Mouse (Mus musculus) forebrain, embryonic 11.5 days (tissue): ENCODE results near the gene Paxx. TPM values are rescaled to one million over a fixed set of nuclear protein-coding genes. Genes with fewer than 3 reads are reported as not detected.

Source experiments
- ATAC-seq: fragments of 200-750 bp; cut with Nextera tagmentation; replicated peaks from 2 replicates; pipeline ENCODE4 v1.8.0; 2017; ENCODE audit warnings: moderate TSS enrichment; ENCODE audit not compliant: low FRiP score
- DNase-seq: peaks from one replicate; pipeline ENCODE4 v3.0.0-alpha.2; 2017; ENCODE audit warnings: low spot score
- H3K27ac ChIP-seq: fragments of 300-500 bp; sonication (generic); 2 replicates; pipeline ENCODE4 v1.5.1; 2014; ENCODE audit warnings: low read depth, low read length
- H3K27me3 ChIP-seq: fragments of 300-500 bp; sonication (generic); 2 replicates; pipeline ENCODE4 v1.6.1; 2014; ENCODE audit warnings: mild to moderate bottlenecking, low read length, mixed read lengths; ENCODE audit not compliant: control insufficient read depth, insufficient read depth
- H3K36me3 ChIP-seq: fragments of 300-500 bp; sonication (generic); 2 replicates; pipeline ENCODE4 v1.6.1; 2014; ENCODE audit warnings: mild to moderate bottlenecking, low read length, moderate library complexity, mixed read lengths; ENCODE audit not compliant: control insufficient read depth, insufficient read depth
- H3K4me1 ChIP-seq: fragments of 300-500 bp; sonication (generic); replicated peaks from 2 replicates; pipeline ENCODE4 v1.6.1; 2014; ENCODE audit warnings: low read length, mixed read lengths; ENCODE audit not compliant: control insufficient read depth, insufficient read depth
- H3K4me2 ChIP-seq: fragments of 300-500 bp; sonication (generic); 2 replicates; pipeline ENCODE4 v1.6.1; 2014; ENCODE audit warnings: low read depth, mild to moderate bottlenecking, low read length, moderate library complexity, mixed read lengths; ENCODE audit not compliant: severe bottlenecking
- H3K4me3 ChIP-seq: fragments of 300-500 bp; sonication (generic); 2 replicates; pipeline ENCODE4 v1.5.1; 2014; ENCODE audit warnings: low read depth, low read length
- H3K9ac ChIP-seq: fragments of 300-500 bp; sonication (generic); 2 replicates; pipeline ENCODE4 v1.6.1; 2014; ENCODE audit warnings: low read length
- H3K9me3 ChIP-seq: fragments of 300-500 bp; sonication (generic); 2 replicates; pipeline ENCODE4 v1.6.1; 2016; ENCODE audit warnings: low read length, mixed read lengths; ENCODE audit not compliant: control insufficient read depth
- WGBS: fragments of 180-500 bp; shearing (Covaris S2); extraction: QIAGEN DNeasy Blood & Tissue Kit; methylation state at CpG from one replicate; pipeline ENCODE4 v1.1.7; 2014; 5-methylcytosine and 5-hydroxymethylcytosine counted together
- polyA plus RNA-seq: library from polyadenylated mRNA; unstranded; fragments of >200 nt; fragmentation: Nextera tagmentation; extraction: Ambion mirVana; gene quantifications from 2 replicates; pipeline ENCODE4 v1.2.1, GENCODE M21; 2014

Gene Paxx
- polyA plus RNA-seq, 1 experiment from 2014 or later: 22.9 TPM

DNA sequence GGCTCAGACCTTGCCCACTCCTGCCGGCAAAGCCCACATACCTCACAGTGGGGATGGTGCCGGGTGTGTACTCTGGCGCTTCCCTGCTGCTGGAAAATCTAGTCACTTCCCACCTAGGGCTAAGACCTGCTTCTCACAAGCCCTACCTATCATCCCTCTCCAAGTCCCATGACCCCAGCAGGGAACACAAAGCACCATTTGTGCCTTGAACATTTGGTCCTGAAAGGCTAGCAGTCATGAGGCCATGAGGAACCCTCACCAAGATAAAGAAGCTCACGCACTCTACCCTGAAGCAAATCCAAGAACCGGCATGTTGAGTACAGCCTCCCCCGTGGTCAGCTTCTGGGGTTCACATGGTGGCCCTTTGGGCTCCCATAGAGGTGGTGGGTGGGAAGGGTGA, 9.1 kb upstream of the Paxx start, which contains the start of gene Ptgds:
Gene Ptgds, minus strand, starts transcription at position 78 of the 400 bp plus-strand sequence.
- no peak within 1 kb of the TSS for H3K4me2 ChIP-seq
- H3K27ac ChIP-seq: no peak within 1 kb of the TSS
- no peaks in the 10 kb centered on the region for H3K36me3 ChIP-seq
- DNase-seq (no peak), ATAC-seq (no peak)
- no peaks in the 10 kb centered on the region for H3K27me3 ChIP-seq
- no peak within 1 kb of the TSS for H3K4me3 ChIP-seq
- H3K4me1 ChIP-seq: no peaks in the 10 kb centered on the region
- H3K9ac ChIP-seq: no peak within 1 kb of the TSS
- 67% methylated on average over 6 of the region's 6 CpGs for WGBS
- H3K9me3 ChIP-seq: no peaks in the 10 kb centered on the region

DNA sequence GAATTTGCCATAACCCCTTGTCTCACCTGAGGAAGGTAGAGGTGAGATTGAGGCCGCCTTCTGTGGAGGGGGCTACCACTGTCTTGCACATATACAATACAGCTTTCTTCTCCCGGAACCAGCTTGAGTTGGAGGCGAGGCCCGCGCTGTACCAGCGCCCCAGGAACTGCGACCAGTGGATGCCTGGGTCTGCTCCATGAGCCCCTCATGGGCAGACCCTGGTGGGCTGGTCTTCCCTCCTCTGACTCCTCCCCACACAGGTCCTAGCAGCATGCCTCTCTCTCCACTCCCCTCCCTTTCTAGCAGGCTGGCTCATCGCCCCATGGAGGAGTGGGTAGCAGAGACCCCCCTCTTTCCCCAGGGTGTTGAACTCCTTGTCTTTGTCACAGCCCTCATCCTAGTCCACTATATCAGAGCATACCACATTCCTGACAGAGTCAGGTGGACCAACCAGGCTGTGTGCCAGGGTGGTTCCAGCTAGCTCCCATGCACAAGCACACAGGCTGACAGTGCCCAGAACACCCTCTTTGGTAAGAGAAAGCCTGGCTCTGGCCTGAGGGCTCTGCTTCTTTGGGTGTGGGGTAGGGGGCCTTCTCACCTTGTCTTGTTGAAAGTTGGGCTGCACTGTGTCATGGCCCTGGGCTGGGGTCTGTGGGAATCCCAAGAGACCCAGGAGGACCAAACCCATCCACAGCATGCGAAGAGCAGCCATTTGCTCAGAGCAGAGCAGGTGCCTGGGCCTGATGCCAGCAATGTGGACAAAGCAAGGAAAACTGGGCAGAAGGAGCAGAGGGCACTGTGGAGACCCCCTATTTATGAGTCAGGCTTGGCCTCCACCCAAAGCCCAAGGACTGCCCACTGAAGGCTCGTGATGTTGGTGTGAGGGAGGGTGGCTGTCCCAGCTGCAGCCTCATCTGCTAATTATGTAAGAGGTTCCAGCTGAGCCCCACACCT, 8.3 kb upstream of the Paxx start:
- Histone ChIP-seq H3K27me3 (no peaks in the 10 kb centered on the region), H3K9me3 (no peaks in the 10 kb centered on the region), H3K4me2 (no peak overlapping the region), H3K4me3 (no peak overlapping the region), H3K9ac (no peak overlapping the region), H3K4me1 (no peaks in the 10 kb centered on the region), H3K36me3 (no peaks in the 10 kb centered on the region), H3K27ac (no peak overlapping the region)
- 82% methylated on average over 10 of the region's 10 CpGs for WGBS
- ATAC-seq (no peak), DNase-seq (no peak)

DNA sequence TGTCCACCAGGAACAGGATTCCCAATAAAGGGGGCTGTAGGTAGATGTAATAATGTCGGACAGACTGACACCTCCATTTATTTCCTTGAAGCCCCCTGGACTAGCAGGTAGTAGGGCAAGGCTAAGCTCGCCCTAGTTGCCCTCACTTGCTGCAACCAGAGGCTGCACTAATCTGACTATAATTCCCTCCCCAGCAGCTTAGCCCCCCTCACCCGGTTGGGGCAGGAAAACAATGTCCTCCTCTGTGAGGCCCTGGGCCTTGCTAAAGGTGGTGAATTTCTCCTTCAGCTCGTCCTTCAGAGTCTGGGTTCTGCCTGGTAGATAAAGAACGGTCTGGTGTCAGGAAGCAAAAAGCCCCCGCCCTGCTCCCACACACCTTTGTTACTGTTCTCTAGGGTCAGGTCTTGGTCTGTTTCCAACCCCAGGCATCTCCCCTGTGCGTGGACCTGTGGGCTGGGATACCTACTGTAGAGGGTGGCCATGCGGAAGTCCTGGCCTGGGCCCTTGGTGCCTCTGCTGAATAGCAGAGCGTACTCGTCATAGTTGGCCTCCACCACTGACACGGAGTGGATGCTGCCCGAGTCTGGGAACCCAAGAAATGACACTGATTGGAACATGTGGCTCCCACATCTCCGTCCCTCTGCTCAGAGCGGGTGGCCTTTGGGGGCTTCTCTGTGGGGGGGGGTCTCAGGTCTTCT, 6.9 kb upstream of the Paxx start:
- Histone ChIP-seq H3K27me3 (no peaks in the 10 kb centered on the region), H3K9ac (no peak overlapping the region), H3K4me3 (no peak overlapping the region), H3K9me3 (no peaks in the 10 kb centered on the region), H3K4me2 (no peak overlapping the region), H3K4me1 (no peaks in the 10 kb centered on the region), H3K36me3 (no peaks in the 10 kb centered on the region), H3K27ac (no peak overlapping the region)
- ATAC-seq (no peak), DNase-seq (no peak)
- WGBS: 74% methylated on average over 14 of the region's 14 CpGs

DNA sequence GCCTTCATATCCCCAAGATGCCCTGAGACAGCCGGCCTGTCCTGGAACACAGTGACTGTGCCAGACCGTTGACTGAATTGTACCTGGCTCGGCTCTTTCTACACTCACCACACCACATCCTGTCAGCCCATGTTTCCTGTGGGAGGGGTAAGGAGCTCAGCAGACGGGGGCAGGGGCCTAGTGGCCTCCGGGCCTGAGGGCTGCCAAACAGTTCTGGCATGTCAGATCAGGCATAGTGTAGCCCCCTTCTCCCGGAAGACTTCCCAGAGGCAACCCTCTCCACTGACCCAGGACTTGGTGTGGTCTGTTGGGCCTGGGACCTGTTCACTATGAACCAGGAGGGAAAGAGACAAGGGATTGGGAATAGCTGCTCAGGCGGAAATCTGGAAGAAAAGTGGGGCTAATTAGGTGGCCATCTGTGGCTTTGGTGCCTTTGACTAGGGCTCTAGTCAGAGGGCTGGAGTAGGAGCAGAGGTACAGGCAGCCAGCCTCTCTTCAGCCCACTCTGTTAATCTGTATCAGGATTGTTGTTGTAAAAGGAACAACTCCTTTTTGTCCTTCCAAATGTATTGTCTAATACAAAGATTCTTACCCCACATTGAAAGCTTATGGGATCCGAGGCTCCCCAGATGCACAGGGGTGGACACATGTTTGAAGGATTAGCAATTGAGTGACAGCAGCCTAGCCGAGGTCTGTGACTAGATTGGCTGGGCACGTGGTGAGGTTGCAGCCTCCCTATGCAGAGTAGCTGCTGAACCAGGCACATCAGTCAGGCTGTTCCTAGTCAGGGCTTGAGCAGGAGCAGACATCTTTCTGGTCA, 5.1 kb upstream of the Paxx start:
- no peak overlapping the region for H3K4me3 ChIP-seq
- H3K27ac ChIP-seq: no peak overlapping the region
- H3K27me3 ChIP-seq: no peaks in the 10 kb centered on the region
- WGBS: 33% methylated on average over 10 of the region's 10 CpGs
- no peaks in the 10 kb centered on the region for H3K9me3 ChIP-seq
- ATAC-seq (0 out of 2 replicates have a peak, but pooled peaks have one; percentile 47), DNase-seq (no peak)
- H3K9ac ChIP-seq: no peak overlapping the region
- no peaks in the 10 kb centered on the region for H3K4me1 ChIP-seq
- no peak overlapping the region for H3K4me2 ChIP-seq
- H3K36me3 ChIP-seq: no peaks in the 10 kb centered on the region

DNA sequence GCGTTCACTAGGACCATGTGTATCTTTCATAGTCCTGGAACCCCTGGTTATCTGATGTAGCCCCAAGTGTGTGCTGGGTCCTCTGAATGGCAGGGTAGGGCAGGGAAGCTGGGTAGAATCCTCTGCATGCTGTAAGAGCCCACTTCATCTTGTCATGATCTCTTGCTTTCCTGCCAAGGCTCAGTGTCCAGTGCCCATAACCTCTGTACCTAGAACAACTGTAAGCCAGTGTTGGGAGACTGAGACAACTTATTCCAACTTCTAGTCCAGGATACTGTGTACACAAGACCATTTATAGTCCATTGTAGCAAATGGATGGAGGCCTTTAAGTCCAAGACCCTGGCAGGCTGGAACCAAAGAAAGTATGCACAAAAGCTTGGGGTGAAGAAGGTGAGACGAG, 4.4 kb upstream of the Paxx start:
- no peak overlapping the region for H3K4me2 ChIP-seq
- no peak overlapping the region for H3K4me3 ChIP-seq
- ATAC-seq: no peak
- no peak overlapping the region for H3K9ac ChIP-seq
- no peaks in the 10 kb centered on the region for H3K27me3 ChIP-seq
- H3K27ac ChIP-seq: no peak overlapping the region
- H3K36me3 ChIP-seq: no peaks in the 10 kb centered on the region
- peaks cover 2% of the 10 kb centered on the region; the same call in 1 of the 2 replicates for H3K4me1 ChIP-seq
- H3K9me3 ChIP-seq: no peaks in the 10 kb centered on the region
- no peak for DNase-seq
- WGBS: 88% methylated on average over 2 of the region's 2 CpGs

DNA sequence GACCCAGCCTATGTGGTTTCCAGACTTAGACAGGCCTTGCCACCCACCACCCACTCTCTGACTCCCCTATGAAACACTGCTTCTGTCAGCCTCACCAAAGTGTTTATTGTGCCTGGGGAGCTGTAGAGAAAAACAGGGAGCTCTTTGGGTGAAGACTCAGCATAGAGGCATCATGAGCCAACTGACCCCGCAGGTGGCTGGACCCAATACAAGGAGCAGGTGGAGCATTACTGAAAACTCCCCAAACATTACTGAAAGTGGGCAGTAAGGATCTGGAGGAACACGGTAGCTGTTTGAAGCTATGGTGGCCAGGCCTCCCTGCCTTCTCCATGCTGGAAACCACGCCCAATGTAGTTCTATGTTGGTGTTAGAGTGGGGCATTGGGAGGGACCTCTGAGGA, 2.7 kb upstream of the Paxx start:
- H3K4me2 ChIP-seq: no peak overlapping the region
- ATAC-seq (no peak), DNase-seq (no peak)
- no peak overlapping the region for H3K9ac ChIP-seq
- H3K36me3 ChIP-seq: no peaks in the 10 kb centered on the region; the same call in 1 of the 2 replicates
- H3K27ac ChIP-seq: no peak overlapping the region
- no peaks in the 10 kb centered on the region for H3K27me3 ChIP-seq
- H3K4me1 ChIP-seq: peaks cover 6% of the 10 kb centered on the region; the same call in 1 of the 2 replicates
- H3K4me3 ChIP-seq: no peak overlapping the region
- no peaks in the 10 kb centered on the region for H3K9me3 ChIP-seq
- 92% methylated on average over 3 of the region's 3 CpGs for WGBS

DNA sequence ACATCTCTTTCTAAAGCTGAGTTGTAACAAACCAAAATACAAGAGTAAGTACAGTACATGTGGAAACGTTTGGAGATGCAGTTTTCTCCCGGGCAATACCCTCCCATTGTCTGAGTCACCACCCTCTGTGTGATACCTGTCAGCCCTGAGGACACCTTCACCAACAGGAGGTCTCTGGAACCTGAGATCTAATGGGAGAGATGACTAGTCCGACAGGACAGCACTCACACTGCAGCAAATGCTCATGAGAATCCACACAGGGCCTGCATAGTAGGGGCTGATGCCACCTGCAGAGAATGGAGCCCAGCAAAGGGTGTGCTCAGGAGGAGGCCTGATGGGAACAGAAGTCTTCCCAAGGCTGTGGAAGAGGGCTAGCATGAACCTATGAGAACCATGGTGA, 513 bp upstream of the Paxx start:
- ATAC-seq (0 out of 2 replicates have a peak, but pooled peaks have one; percentile 19), DNase-seq (no peak)
- Histone ChIP-seq H3K9me3 (no peaks in the 10 kb centered on the region), H3K27ac (no peak overlapping the region; the same call in 1 of the 2 replicates), H3K4me3 (peak overlapping the region; percentile 72), H3K27me3 (no peaks in the 10 kb centered on the region), H3K4me2 (peak overlapping the region; percentile 89), H3K36me3 (no peaks in the 10 kb centered on the region; the same call in 1 of the 2 replicates), H3K9ac (peak overlapping the region; percentile 45; the same call in 1 of the 2 replicates), H3K4me1 (peaks cover 6% of the 10 kb centered on the region; the same call in 1 of the 2 replicates)
- 30% methylated on average over 3 of the region's 3 CpGs for WGBS

DNA sequence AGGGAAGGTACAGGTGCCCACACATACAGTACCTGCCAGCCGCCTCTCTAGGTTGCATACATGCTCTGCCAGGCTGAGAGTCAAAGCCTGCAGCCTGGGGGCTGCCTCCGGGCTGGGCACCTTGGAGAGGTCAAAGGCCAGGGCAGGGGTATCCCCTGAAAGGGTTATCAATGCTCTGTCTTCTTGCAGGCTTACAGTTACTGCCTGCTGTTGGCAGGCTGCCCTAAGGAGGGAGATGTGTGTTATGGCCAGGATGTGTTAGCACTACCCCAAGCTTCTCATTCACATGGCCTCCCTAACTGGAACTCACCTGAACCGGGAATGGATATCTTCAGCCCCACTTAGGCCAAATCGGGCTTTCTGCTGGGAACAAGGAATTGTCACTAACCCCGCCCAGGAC, 759 bp downstream of the Paxx start:
- peak overlapping the region; percentile 89 for H3K4me2 ChIP-seq
- H3K27me3 ChIP-seq: no peaks in the 10 kb centered on the region
- peak overlapping the region; percentile 77 for H3K9ac ChIP-seq
- H3K36me3 ChIP-seq: no peaks in the 10 kb centered on the region; the same call in 1 of the 2 replicates
- H3K4me3 ChIP-seq: peak overlapping the region; percentile 72
- H3K27ac ChIP-seq: peak overlapping the region; percentile 78
- no peaks in the 10 kb centered on the region for H3K9me3 ChIP-seq
- peaks cover 6% of the 10 kb centered on the region; the same call in 1 of the 2 replicates for H3K4me1 ChIP-seq
- DNase-seq (no peak), ATAC-seq (peak; percentile 19; the same call in 1 of the 2 replicates)
- WGBS: 44% methylated on average over 5 of the region's 5 CpGs
